Mouse (Mus musculus): Measurements from ENCODE around the gene Nsmce4a. TPM values are rescaled to one million over a fixed set of nuclear protein-coding genes. Genes with fewer than 3 reads are reported as not detected.
"Not testable (repeated sequence)": the region's sequence is repeated elsewhere in the genome, so short reads cannot be mapped to it uniquely, and the experiment has no call there.

Nsmce4a gene
- polyA plus RNA-seq, 1 experiment from 2014 or later = 98.0 TPM

GRCm38 (mm10) chr7:130597546-130597945 is 24.6 kb upstream of the Nsmce4a start:
- Histone ChIP-seq H3K4me1 (replicated peaks) (peaks cover 8% of the 10 kb centered on the region), H3K27ac (peak overlapping the region; percentile 49), H3K9me3 (no peaks in the 10 kb centered on the region), H3K4me2 (no peak overlapping the region), H3K4me3 (no peak overlapping the region), H3K36me3 (no peaks in the 10 kb centered on the region), H3K27me3 (no peaks in the 10 kb centered on the region), H3K9ac (no peak overlapping the region)
- ATAC-seq (ENCODE audit: low FRiP score) = no peak
- 65% methylated on average over 6 of the region's 6 CpGs for WGBS

DNA sequence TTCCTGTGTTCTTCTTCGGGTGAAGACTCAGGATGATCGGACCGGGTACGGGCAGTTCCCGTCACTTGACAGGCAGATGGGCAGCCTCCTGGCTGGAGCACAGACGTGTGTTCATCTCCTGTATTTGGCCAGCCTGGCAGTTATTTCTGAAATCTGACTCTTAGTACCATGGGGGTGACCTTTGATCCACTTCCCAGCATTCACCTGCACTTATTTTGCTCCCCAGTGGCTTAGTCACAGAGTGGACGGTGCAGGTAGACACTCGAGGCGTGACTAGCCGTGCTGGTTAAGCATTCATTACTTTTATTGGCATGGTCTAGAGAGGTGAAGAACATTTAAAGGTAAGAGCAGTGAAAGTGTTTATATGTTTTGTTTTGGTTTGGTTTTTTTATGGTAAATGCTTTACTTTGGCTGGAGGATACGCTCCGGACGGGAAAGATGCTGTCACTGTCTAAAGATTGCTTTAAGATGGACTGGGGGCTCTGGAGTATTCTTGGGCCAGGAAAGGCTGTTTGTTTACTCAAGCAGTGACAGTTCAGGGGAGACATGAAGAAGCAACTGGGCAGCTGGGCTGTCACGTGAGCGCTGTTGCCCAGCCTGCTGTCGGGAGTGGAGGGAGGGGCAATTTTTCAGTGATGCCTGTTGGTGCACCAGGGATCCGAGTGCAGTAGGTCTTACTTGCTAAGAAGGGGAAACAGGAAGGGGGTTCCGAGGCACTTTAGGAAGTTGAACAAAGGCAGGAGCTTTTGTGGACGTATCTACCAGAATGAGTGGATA is 23.3 kb upstream of the Nsmce4a start:
- ATAC-seq (ENCODE audit: low FRiP score); H3K27me3 ChIP-seq; H3K9me3 ChIP-seq; H3K4me2 ChIP-seq; H3K4me3 ChIP-seq; H3K9ac ChIP-seq; H3K36me3 ChIP-seq; H3K4me1 ChIP-seq (replicated peaks): not testable (repeated sequence)
- peak overlapping the region; percentile 45; the same call in 1 of the 2 replicates for H3K27ac ChIP-seq
- 58% methylated on average over 9 of the region's 19 CpGs for WGBS

- 23% methylated on average over 9 of the region's 11 CpGs for WGBS
- not testable (repeated sequence) for H3K4me1 ChIP-seq (replicated peaks); H3K27me3 ChIP-seq; H3K9ac ChIP-seq; H3K4me2 ChIP-seq; H3K4me3 ChIP-seq; H3K36me3 ChIP-seq; H3K9me3 ChIP-seq
- ATAC-seq (ENCODE audit: low FRiP score) = peak; percentile 68
- peak overlapping the region; percentile 49 for H3K27ac ChIP-seq
Measured at GRCm38 (mm10) chr7:130593375-130594239, 20.7 kb upstream of the Nsmce4a start.

DNA sequence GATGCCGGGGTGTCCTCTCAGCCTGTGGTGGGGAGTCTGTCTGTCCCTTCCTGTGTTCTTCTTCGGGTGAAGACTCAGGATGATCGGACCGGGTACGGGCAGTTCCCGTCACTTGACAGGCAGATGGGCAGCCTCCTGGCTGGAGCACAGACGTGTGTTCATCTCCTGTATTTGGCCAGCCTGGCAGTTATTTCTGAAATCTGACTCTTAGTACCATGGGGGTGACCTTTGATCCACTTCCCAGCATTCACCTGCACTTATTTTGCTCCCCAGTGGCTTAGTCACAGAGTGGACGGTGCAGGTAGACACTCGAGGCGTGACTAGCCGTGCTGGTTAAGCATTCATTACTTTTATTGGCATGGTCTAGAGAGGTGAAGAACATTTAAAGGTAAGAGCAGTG is 20.1 kb upstream of the Nsmce4a start:
- H3K4me1 ChIP-seq (replicated peaks); H3K9ac ChIP-seq; H3K4me3 ChIP-seq; H3K27me3 ChIP-seq; H3K9me3 ChIP-seq; H3K27ac ChIP-seq; H3K4me2 ChIP-seq; H3K36me3 ChIP-seq: not testable (repeated sequence)
- 0 out of 2 replicates have a peak, but pooled peaks have one; percentile 28 for ATAC-seq (ENCODE audit: low FRiP score)
- no CpG with 5 or more reads among the region's 11 CpGs for WGBS

DNA sequence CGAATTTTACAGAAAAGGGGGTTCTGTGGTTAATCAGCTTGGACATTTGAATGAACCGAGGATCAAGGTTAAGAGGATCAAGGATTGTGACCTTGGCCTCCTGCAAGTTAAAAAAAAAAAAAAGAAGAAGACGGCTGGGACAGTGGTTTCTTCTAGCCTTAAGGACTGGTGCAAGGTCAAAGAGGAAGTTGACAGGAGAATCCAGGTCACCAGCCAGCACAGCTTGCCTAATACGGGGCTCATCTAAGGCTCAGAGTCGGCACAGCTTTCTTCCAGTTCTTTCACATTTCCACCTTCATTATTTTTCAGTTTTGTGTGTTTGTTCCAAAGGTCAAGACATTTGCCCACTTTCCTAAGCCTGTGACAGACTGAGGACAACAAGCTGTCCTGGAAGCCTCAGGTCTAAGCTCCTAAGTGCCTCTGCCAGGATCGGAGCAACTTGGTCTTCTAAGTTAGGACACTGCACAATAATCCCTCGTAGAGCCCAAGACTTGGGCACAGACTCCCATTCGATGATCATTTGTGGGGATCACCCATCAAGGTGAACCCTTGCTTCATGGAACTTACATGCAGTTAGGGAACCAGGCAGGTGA is 18.0 kb upstream of the Nsmce4a start:
- no peaks in the 10 kb centered on the region for H3K27me3 ChIP-seq
- no peaks in the 10 kb centered on the region for H3K9me3 ChIP-seq
- WGBS = 84% methylated on average over 8 of the region's 8 CpGs
- no peak overlapping the region for H3K27ac ChIP-seq
- H3K9ac ChIP-seq = no peak overlapping the region
- no peak overlapping the region for H3K4me2 ChIP-seq
- ATAC-seq (ENCODE audit: low FRiP score) = no peak
- H3K4me1 ChIP-seq (replicated peaks) = peaks cover 2% of the 10 kb centered on the region
- no peak overlapping the region for H3K4me3 ChIP-seq
- H3K36me3 ChIP-seq = no peaks in the 10 kb centered on the region

DNA sequence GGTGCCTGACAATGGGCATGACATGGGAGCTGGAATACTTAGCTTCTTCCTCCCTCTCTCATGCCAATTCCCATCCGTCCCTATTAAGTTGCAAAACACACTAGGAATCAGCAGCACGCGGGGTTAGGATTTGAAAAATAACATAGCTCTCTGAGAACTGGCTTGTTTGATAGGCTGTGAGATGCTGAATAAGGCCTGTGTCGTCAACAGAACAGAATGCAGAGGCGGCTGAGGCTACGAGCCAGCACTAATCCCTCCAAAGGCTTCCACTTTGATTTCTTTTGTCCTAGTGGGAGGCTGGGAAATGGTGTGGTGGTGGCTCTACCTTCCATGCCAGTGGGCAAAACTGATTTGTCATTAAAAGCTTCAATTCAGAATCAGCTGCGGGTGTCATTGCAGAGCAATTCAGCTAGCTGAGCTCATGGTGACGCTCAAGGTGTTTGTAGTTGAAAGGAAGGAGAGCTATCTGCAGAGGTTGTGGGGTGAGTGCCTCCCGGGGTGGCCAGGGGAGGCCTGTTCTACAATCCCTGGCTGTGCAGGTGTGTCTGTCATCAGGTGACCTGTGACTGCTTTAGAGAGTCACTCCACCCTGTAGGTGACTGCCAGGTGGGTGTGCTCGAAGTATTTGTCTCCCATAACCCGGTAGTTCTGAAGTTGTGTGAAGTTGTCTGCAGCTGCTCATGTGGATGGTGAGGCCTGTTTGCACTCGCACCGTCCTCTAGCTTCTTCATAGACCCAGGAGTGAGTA is 17.3 kb upstream of the Nsmce4a start:
- ATAC-seq (ENCODE audit: low FRiP score) = no peak
- no peak overlapping the region for H3K4me3 ChIP-seq
- H3K4me2 ChIP-seq = no peak overlapping the region
- no peak overlapping the region for H3K9ac ChIP-seq
- no peaks in the 10 kb centered on the region for H3K9me3 ChIP-seq
- H3K27me3 ChIP-seq = no peaks in the 10 kb centered on the region
- no peaks in the 10 kb centered on the region for H3K36me3 ChIP-seq
- H3K27ac ChIP-seq = no peak overlapping the region
- WGBS = 57% methylated on average over 13 of the region's 13 CpGs
- H3K4me1 ChIP-seq (replicated peaks) = peaks cover 2% of the 10 kb centered on the region

DNA sequence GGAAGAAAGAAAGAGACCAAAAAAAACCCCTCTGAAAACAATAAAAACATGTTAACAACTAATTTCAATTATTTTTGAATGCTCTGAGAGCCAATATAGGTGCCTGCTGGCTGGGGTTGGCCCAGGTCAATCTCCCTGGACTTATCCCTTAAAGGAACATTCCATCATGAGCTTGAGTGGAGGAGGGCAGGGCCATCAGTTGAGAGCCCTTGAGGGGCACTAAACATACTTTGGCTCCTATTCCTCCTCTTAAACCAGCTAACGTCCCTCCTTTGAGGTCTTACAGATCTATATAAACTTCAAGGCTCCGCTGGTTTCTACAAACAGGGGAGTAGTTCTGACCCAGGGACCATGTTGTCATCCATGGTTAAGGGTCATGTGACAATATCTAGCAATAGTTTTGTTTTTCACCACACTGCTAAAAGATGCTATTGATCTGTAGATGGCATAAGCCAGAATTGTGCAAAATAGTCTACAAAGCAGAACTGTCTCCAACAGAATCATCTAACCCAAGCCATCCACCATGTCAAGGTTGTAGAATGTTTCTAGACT is 13.7 kb upstream of the Nsmce4a start:
- H3K4me3 ChIP-seq = no peak overlapping the region
- H3K27ac ChIP-seq = no peak overlapping the region
- H3K36me3 ChIP-seq = no peaks in the 10 kb centered on the region
- H3K27me3 ChIP-seq = no peaks in the 10 kb centered on the region
- H3K4me2 ChIP-seq = no peak overlapping the region
- WGBS = 84% methylated on average over 2 of the region's 2 CpGs
- H3K9ac ChIP-seq = no peak overlapping the region
- no peaks in the 10 kb centered on the region; the same call in 1 of the 2 replicates for H3K4me1 ChIP-seq (replicated peaks)
- no peak for ATAC-seq (ENCODE audit: low FRiP score)
- no peaks in the 10 kb centered on the region for H3K9me3 ChIP-seq

GRCm38 (mm10) chr7:130578607-130579006 is 5.7 kb upstream of the Nsmce4a start:
- peaks cover 18% of the 10 kb centered on the region for H3K4me1 ChIP-seq (replicated peaks)
- no peaks in the 10 kb centered on the region for H3K36me3 ChIP-seq
- H3K4me2 ChIP-seq = no peak overlapping the region
- no peaks in the 10 kb centered on the region for H3K27me3 ChIP-seq
- 87% methylated on average over 5 of the region's 5 CpGs for WGBS
- no peak overlapping the region for H3K4me3 ChIP-seq
- H3K9me3 ChIP-seq = 0 out of 2 replicates have a peak, but pooled peaks cover 5% of the 10 kb centered on the region
- no peak overlapping the region for H3K9ac ChIP-seq
- ATAC-seq (ENCODE audit: low FRiP score) = no peak
- H3K27ac ChIP-seq = no peak overlapping the region

DNA sequence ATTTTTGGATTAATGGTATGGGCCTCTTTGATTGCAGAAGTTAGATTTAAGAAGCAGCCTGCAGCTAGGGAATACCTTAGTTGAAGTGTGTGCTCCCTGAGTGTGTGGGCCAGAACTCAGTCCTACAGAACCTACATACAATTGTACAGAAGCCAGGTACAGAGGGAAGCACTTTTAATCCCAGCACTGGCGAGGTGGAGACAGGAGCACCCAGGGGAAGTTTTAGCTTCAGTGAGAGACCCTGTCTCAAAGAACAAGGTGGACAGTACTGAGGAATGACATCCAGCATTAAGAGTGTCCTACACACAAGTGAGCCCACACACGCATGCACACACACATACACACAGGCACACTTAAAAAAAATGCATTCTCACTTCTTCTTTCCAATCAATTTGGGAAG is 5.1 kb upstream of the Nsmce4a start:
- peaks cover 18% of the 10 kb centered on the region for H3K4me1 ChIP-seq (replicated peaks)
- H3K36me3 ChIP-seq = no peaks in the 10 kb centered on the region
- H3K4me2 ChIP-seq = no peak overlapping the region
- H3K27ac ChIP-seq = no peak overlapping the region
- 90% methylated on average over 2 of the region's 2 CpGs for WGBS
- no peaks in the 10 kb centered on the region for H3K27me3 ChIP-seq
- no peak overlapping the region for H3K9ac ChIP-seq
- H3K4me3 ChIP-seq = no peak overlapping the region
- ATAC-seq (ENCODE audit: low FRiP score) = no peak
- 0 out of 2 replicates have a peak, but pooled peaks cover 5% of the 10 kb centered on the region for H3K9me3 ChIP-seq

DNA sequence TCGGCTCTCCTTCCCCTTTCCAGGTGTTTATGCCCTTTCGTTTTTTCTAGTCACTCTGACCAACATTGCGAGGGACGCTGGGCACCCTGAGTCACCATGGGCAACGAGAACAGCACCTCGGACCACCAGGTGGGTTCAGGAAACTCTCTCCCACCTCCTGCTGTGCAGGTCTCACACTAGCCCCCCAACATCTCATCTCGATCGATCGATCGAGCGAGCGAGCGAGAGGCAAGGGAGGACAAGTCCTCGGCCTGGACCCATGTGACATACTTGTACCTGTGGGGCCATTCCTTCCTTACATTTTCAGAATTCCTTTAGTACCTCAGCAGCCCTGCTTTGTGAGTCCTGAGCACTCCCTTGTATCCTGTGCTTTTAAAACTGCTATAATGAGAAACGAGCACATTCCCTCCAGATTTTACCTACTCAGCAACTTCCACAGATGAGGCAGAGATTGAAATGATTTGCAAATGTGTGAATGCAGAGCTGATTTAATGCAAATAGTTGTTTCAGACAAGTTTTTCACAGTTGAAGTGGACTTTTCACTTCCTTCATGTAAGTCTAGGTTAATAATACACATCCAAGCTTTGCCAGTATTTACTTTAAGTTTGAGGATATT is 4.6 kb upstream of the Nsmce4a start, which contains the start of gene Tacc2:
Gene Tacc2 (plus strand): TSS at position 51 of the 616 bp plus-strand sequence.
- 0 out of 2 replicates have a peak, but pooled peaks cover 5% of the 10 kb centered on the region for H3K9me3 ChIP-seq
- H3K4me1 ChIP-seq (replicated peaks) = peaks cover 18% of the 10 kb centered on the region
- no peak within 1 kb of the TSS for H3K4me3 ChIP-seq
- H3K27ac ChIP-seq = no peak within 1 kb of the TSS
- no peaks in the 10 kb centered on the region for H3K36me3 ChIP-seq
- peak within 1 kb of the TSS; percentile 4; the same call in 1 of the 2 replicates for H3K4me2 ChIP-seq
- no peak for ATAC-seq (ENCODE audit: low FRiP score)
- WGBS = 59% methylated on average over 15 of the region's 15 CpGs
- no peaks in the 10 kb centered on the region for H3K27me3 ChIP-seq
- H3K9ac ChIP-seq = no peak within 1 kb of the TSS

DNA sequence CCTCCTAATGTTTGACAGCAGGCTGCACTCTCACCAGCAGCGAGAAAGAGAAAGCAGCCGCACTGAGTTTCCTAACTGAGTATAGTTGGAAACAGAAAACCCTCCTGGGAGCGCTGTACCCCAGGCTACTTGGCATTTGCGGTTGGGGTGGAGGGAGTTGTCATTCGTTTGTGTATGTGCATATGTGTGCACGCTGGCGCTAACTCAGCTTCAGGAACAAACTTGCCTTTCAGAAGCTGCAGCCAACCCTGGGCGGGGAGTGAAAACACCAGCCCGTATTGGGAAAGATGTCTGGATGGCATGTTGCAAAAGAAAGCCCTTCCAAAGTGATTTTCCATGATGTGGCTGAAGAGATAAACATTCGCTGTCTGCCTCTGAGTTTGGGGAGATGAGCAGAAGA is 4.1 kb upstream of the Nsmce4a start:
- Histone ChIP-seq H3K9ac (no peak overlapping the region), H3K27me3 (no peaks in the 10 kb centered on the region), H3K9me3 (0 out of 2 replicates have a peak, but pooled peaks cover 5% of the 10 kb centered on the region), H3K4me1 (replicated peaks) (peaks cover 18% of the 10 kb centered on the region), H3K4me3 (no peak overlapping the region), H3K27ac (no peak overlapping the region), H3K4me2 (peak overlapping the region; percentile 4; the same call in 1 of the 2 replicates), H3K36me3 (no peaks in the 10 kb centered on the region)
- no peak for ATAC-seq (ENCODE audit: low FRiP score)
- 37% methylated on average over 10 of the region's 10 CpGs for WGBS
